Mouse (Mus musculus): ENCODE measurements around the gene 9930111J21Rik2.

GRCm38 (mm10) chr11:49068358-49068757 lies 17.3 kb upstream of the 9930111J21Rik2 start:
- TF ChIP-seq CTCF (IDR thresholded peaks at IDR 0.05; ENCODE audit: low read depth) (no peak), EP300 (optimal IDR thresholded peaks at IDR 0.05) (no peak)

Data from stomach, postnatal 0 days (tissue).